Mouse (Mus musculus): ENCODE data around the gene Sptan1. TPM values are rescaled to one million over a fixed set of nuclear protein-coding genes. Genes with fewer than 3 reads are reported as not detected.

The Sptan1 gene
- total RNA-seq (2023) = 100 to 1,000 TPM; 301 to 317 TPM

DNA sequence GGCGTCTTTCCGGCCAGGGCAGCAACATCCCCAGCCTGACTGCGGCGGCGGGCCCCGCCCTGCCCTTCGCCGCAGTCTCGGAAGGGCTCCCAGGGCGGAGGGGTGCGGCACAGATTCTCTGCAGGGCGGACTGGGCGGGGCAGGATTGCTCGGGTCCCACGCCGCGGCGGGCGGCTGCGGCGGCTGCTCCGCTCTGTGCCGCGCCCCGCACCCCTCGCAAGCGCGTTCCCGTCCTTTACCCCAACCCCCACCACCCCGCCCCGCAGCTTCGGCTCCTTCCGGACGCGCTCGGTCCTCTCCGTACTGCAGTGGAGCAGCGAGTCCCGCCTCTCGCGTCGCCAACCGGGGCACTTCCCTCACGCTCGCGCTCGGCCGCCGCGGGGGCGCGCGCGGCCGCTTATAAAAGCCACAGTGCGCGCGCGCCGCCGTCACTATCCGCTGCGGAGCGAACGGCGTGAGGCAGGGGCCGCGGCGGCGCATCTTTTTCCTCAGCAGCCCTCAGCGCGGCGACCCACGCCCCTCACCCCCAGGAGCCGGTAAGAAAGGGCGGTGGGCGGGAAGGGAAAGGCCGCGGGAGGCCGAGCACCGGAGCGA, at the start of gene Sptan1:
Sptan1 (plus strand) TSS at position 311 of the 594 bp plus-strand sequence.

DNA sequence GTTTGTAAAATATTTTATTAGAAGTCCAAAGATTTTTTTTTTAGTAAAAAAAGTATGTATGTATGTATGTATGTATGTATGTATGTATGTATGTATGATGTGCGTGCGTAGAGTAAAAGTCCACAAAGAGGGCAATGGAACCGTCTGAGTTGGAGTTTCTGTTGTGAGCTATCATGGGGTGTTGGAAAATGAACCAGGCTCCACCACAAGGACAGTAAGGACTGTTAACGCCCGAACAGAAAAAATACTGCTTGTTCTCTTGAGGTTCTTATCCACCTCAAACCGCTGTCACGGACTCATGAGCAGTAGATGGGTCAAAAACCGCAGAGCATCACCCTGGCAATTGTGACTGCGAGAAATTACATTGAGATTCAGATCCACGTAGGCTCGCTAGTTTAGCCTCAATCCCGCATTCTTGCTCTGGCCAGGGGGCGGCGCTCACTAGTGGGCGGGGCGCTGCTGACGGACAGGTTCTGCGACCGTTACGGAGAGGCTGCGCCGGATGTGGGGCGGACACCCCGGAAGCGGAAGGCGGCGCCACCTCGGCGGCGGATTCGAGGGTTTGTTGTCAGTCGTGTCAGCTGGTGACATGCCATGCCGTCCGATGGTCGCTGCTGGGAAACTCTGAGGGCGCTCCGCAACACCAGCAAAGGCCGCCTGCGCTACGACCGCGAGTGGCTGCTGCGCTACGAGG, 30.3 kb upstream of the Sptan1 start, which contains the start of gene Gle1:
Gle1 (plus strand) TSS at position 521 of the 694 bp plus-strand sequence.

DNA sequence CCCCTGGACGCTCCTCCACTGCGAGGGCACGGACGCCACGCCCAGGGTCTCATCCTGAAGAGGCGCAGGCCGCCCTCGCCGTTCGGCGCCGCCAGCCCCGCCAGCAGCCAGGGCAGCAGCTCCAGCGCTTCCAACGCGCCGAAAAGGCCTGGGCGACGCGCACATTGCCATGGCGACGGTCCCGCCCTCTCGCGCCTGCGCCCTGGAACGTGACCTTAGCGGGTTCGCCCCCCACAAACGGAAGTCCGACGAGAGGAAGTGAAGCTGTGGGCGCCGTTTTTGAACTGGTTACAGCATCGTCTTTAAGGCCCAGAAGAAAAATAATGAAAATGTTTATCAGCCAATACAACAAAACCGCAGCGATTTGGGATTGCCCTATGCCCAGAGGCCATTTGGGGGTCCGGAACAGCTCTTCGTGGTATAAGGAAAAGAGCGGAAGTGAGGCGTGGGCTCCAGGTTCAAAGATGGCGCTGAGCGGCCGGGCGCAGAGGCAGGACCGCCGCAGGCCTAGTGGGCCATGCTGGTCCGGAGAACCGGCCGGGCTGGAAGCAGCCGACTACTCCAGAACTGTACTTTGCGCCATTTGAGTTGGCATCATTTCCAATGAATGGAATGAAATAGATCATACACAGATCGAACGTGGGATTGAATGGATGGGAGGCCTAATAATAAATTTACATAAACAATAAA, 83.5 kb downstream of the Sptan1 start, which contains the start of gene Wdr34:
Wdr34 (minus strand) TSS at position 183 of the 690 bp plus-strand sequence.

GRCm38 (mm10) chr2:30057223-30057904, 92.0 kb downstream of the Sptan1 start, which contains the start of gene Set:
Gene Set, plus strand, starts transcription at chr2:30057378.

GRCm38 (mm10) chr2:30077502-30078348, 112.4 kb downstream of the Sptan1 start, which contains the start of gene Pkn3:
Gene Pkn3, plus strand, starts transcription at chr2:30077684.

Other genes starting within 250 kb of the Sptan1 start
- gene Gm13420, start 213.9 kb upstream of the Sptan1 start, total RNA-seq (2023) = not detected
- not detected for gene Gm13547, start 206.2 kb upstream of the Sptan1 start, total RNA-seq (2023)
- 1 to 10 TPM; 2.7 to 4.0 TPM for gene Coq4, start 178.1 kb upstream of the Sptan1 start, total RNA-seq (2023)
- gene Trub2, start 177.1 kb upstream of the Sptan1 start, total RNA-seq (2023) = 10 to 100 TPM; 29.0 to 31.1 TPM
- gene Slc27a4, start 162.9 kb upstream of the Sptan1 start, total RNA-seq (2023) = 10 to 100 TPM; 14.6 to 15.4 TPM
- 10 to 100 TPM; 23.5 to 34.8 TPM for gene Urm1, start 145.5 kb upstream of the Sptan1 start, total RNA-seq (2023)
- 1 to 10 TPM; 1.7 to 3.1 TPM for gene Cercam, start 96.4 kb upstream of the Sptan1 start, total RNA-seq (2023)
- gene Odf2, start 76.3 kb upstream of the Sptan1 start, total RNA-seq (2023) = 10 to 100 TPM; 75.8 to 89.8 TPM
- 10 to 100 TPM; 45.5 to 52.1 TPM for gene Gle1, start 30.1 kb upstream of the Sptan1 start, total RNA-seq (2023)
- gene Wdr34, start 83.3 kb downstream of the Sptan1 start, total RNA-seq (2023) = 1 to 10 TPM; 1.2 TPM
- 100 to 1,000 TPM; 133 to 160 TPM for gene Set, start 91.8 kb downstream of the Sptan1 start, total RNA-seq (2023)
- gene Pkn3, start 112.1 kb downstream of the Sptan1 start, total RNA-seq (2023) = 1 to 10 TPM; 4.6 to 5.4 TPM
- gene Zdhhc12, start 128.1 kb downstream of the Sptan1 start, total RNA-seq (2023) = 10 to 100 TPM; 14.6 to 19.8 TPM
- 10 to 100 TPM; 26.9 to 29.3 TPM for gene Zer1, start 159.0 kb downstream of the Sptan1 start, total RNA-seq (2023)
- 100 to 1,000 TPM in 1 of 2 experiments, 10 to 100 TPM in 1; 90.5 to 108 TPM for gene Tbc1d13, start 168.2 kb downstream of the Sptan1 start, total RNA-seq (2023)
- 1 to 10 TPM; 9.0 to 9.4 TPM for gene Endog, start 205.9 kb downstream of the Sptan1 start, total RNA-seq (2023)
- gene Spout1, start 212.9 kb downstream of the Sptan1 start, total RNA-seq (2023) = 10 to 100 TPM; 10.2 to 11.5 TPM
- 1 to 10 TPM; 4.4 to 5.6 TPM for gene Kyat1, start 240.3 kb downstream of the Sptan1 start, total RNA-seq (2023)

Data from monocyte, adult 59 days (primary cell).